Mouse (Mus musculus) kidney, embryonic 14.5 days (tissue): Measurements from ENCODE around the gene Slc24a3. TPM values are rescaled to one million over a fixed set of nuclear protein-coding genes. Genes with fewer than 3 reads are reported as not detected.

Source experiments
- ATAC-seq: fragments of 200-750 bp; cut with Nextera tagmentation; 2 replicates; pipeline ENCODE4 v1.8.0; 2017; ENCODE audit warnings: moderate number of reproducible peaks, mild to moderate bottlenecking, moderate TSS enrichment, moderate library complexity; ENCODE audit not compliant: low FRiP score, low TSS enrichment
- H3K27ac ChIP-seq: fragments of 300-500 bp; sonication (generic); 2 replicates; pipeline ENCODE4 v1.5.1; 2014; ENCODE audit warnings: low read depth, mild to moderate bottlenecking, low read length, moderate library complexity, mixed read lengths
- H3K27me3 ChIP-seq: fragments of 300-500 bp; sonication (generic); 2 replicates; pipeline ENCODE4 v1.6.1; 2014; ENCODE audit warnings: mild to moderate bottlenecking, low read length; ENCODE audit not compliant: control insufficient read depth, insufficient read depth
- H3K36me3 ChIP-seq: fragments of 300-500 bp; sonication (generic); 2 replicates; pipeline ENCODE4 v1.6.1; 2014; ENCODE audit warnings: low read length, mixed read lengths; ENCODE audit not compliant: control insufficient read depth, insufficient read depth
- H3K4me1 ChIP-seq: fragments of 300-500 bp; sonication (generic); 2 replicates; pipeline ENCODE4 v1.6.1; 2014; ENCODE audit warnings: low read length, mixed read lengths; ENCODE audit not compliant: control insufficient read depth, insufficient read depth
- H3K4me2 ChIP-seq: fragments of 300-500 bp; sonication (generic); replicated peaks from 2 replicates; pipeline ENCODE4 v1.6.1; 2014; ENCODE audit warnings: low read depth, mild to moderate bottlenecking, low read length
- H3K4me3 ChIP-seq: fragments of 300-500 bp; sonication (generic); 2 replicates; pipeline ENCODE4 v1.5.1; 2014; ENCODE audit warnings: mild to moderate bottlenecking, low read length
- H3K9ac ChIP-seq: fragments of 300-500 bp; sonication (generic); 2 replicates; pipeline ENCODE4 v1.6.1; 2014; ENCODE audit warnings: low read depth, mild to moderate bottlenecking, low read length, moderate library complexity
- H3K9me3 ChIP-seq: fragments of 300-500 bp; sonication (generic); 2 replicates; pipeline ENCODE4 v1.6.1; 2016; ENCODE audit warnings: low read length; ENCODE audit not compliant: control insufficient read depth
- WGBS: fragments of 180-500 bp; shearing (Covaris S2); extraction: QIAGEN DNeasy Blood & Tissue Kit; methylation state at CpG from one replicate; pipeline ENCODE4 v1.1.7; 2014; 5-methylcytosine and 5-hydroxymethylcytosine counted together
- polyA plus RNA-seq: library from polyadenylated mRNA; unstranded; fragments of >200 nt; fragmentation: Nextera tagmentation; extraction: Ambion mirVana; gene quantifications from 2 replicates; pipeline ENCODE4 v1.2.1, GENCODE M21; 2014

Slc24a3 gene
- polyA plus RNA-seq, 1 experiment from 2014 or later, result 2.4 TPM

DNA sequence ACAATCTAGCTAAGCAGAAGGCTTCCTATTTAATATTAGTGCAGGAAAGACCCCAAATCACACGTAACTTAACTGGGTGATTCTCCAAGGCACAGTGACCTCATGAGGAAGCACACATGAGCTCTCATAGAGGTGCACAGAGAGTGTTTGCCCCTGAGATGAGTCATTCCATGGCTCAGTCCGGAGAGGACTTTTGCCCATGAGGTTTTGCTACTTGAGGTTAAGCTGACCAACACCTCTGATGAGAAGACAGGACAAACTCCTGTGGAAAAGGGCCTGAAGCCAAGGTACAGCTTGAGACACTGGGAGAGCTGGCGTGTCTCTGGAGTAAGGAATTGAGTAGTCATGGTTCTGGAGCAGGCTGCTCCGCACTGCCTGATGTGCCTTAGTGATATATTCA lies 56.1 kb downstream of the Slc24a3 start:
- H3K4me3 ChIP-seq, result no peak overlapping the region
- H3K27me3 ChIP-seq, result no peaks in the 10 kb centered on the region
- no peaks in the 10 kb centered on the region for H3K36me3 ChIP-seq
- H3K9ac ChIP-seq, result no peak overlapping the region
- no peak for ATAC-seq
- 80% methylated on average over 4 of the region's 4 CpGs for WGBS
- no peak overlapping the region for H3K27ac ChIP-seq
- H3K4me1 ChIP-seq, result peaks cover 4% of the 10 kb centered on the region; the same call in 1 of the 2 replicates
- no peak overlapping the region for H3K4me2 ChIP-seq
- H3K9me3 ChIP-seq, result no peaks in the 10 kb centered on the region

GRCm38 (mm10) chr2:145225640-145226039 lies 58.1 kb downstream of the Slc24a3 start:
- ATAC-seq, result no peak
- H3K4me3 ChIP-seq, result no peak overlapping the region
- WGBS, result 49% methylated on average over 3 of the region's 3 CpGs

GRCm38 (mm10) chr2:145226100-145226499 lies 58.5 kb downstream of the Slc24a3 start:
- Histone ChIP-seq H3K4me3 (no peak overlapping the region), H3K4me2 (no peak overlapping the region), H3K9me3 (no peaks in the 10 kb centered on the region), H3K36me3 (no peaks in the 10 kb centered on the region), H3K27ac (no peak overlapping the region), H3K27me3 (no peaks in the 10 kb centered on the region), H3K9ac (no peak overlapping the region), H3K4me1 (peaks cover 4% of the 10 kb centered on the region; the same call in 1 of the 2 replicates)
- 79% methylated on average over 1 of the region's 1 CpGs for WGBS
- ATAC-seq, result no peak

More at GRCm38 (mm10) chr2:145225640-145226039, 58.1 kb downstream of the Slc24a3 start:
- H3K9me3 ChIP-seq, result no peaks in the 10 kb centered on the region
- peaks cover 4% of the 10 kb centered on the region; the same call in 1 of the 2 replicates for H3K4me1 ChIP-seq
- no peak overlapping the region for H3K9ac ChIP-seq
- no peak overlapping the region for H3K27ac ChIP-seq
- no peak overlapping the region for H3K4me2 ChIP-seq
- no peaks in the 10 kb centered on the region for H3K36me3 ChIP-seq
- H3K27me3 ChIP-seq, result no peaks in the 10 kb centered on the region

- H3K9me3 ChIP-seq, result no peaks in the 10 kb centered on the region
- no peak overlapping the region for H3K27ac ChIP-seq
- 86% methylated on average over 5 of the region's 5 CpGs for WGBS
- no peak overlapping the region for H3K4me3 ChIP-seq
- no peak overlapping the region for H3K9ac ChIP-seq
- no peaks in the 10 kb centered on the region for H3K27me3 ChIP-seq
- no peaks in the 10 kb centered on the region for H3K36me3 ChIP-seq
- H3K4me2 ChIP-seq, result no peak overlapping the region
- peaks cover 4% of the 10 kb centered on the region; the same call in 1 of the 2 replicates for H3K4me1 ChIP-seq
- ATAC-seq, result no peak
Observed at GRCm38 (mm10) chr2:145227351-145227750, 59.8 kb downstream of the Slc24a3 start.

DNA sequence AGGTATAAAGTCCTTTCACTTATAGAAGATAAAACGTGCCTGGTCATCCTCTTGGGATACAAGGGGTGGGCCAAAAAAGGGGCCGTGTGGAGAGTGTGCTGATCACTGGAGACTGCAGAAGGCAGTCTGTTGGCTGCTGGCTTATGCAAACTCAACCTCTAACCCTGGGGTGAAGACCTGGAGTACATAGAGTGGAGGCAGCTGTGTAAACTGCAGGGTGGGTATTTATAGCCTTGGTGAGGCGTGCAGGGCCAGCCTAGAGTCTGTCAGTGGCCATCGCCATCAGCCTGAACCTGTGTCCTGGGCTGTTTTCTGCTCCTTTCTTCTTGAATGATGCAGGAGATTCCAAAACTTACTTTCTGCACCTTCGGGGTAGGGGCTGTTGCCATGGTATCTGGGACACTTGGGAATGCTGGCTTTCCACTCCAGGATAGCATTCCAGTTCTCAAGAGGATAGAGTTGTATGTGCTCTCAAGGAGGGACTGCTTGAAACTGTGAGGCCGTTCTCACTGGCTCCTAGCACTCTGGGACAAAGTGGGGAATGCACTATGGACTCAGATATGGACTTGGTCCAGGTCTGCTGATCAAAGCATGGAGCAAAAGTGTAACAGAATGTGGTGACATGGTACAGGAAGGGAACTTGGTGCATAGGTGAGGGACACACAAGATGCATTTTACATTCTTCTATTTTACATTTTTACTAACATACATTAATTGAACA lies 65.4 kb downstream of the Slc24a3 start:
- Histone ChIP-seq H3K4me3 (no peak overlapping the region), H3K4me1 (peaks cover 20% of the 10 kb centered on the region), H3K27ac (no peak overlapping the region; the same call in 1 of the 2 replicates), H3K9me3 (no peaks in the 10 kb centered on the region), H3K27me3 (no peaks in the 10 kb centered on the region), H3K9ac (no peak overlapping the region), H3K36me3 (no peaks in the 10 kb centered on the region), H3K4me2 (no peak overlapping the region; the same call in 1 of the 2 replicates)
- 20% methylated on average over 6 of the region's 6 CpGs for WGBS
- ATAC-seq, result peak; percentile 95

DNA sequence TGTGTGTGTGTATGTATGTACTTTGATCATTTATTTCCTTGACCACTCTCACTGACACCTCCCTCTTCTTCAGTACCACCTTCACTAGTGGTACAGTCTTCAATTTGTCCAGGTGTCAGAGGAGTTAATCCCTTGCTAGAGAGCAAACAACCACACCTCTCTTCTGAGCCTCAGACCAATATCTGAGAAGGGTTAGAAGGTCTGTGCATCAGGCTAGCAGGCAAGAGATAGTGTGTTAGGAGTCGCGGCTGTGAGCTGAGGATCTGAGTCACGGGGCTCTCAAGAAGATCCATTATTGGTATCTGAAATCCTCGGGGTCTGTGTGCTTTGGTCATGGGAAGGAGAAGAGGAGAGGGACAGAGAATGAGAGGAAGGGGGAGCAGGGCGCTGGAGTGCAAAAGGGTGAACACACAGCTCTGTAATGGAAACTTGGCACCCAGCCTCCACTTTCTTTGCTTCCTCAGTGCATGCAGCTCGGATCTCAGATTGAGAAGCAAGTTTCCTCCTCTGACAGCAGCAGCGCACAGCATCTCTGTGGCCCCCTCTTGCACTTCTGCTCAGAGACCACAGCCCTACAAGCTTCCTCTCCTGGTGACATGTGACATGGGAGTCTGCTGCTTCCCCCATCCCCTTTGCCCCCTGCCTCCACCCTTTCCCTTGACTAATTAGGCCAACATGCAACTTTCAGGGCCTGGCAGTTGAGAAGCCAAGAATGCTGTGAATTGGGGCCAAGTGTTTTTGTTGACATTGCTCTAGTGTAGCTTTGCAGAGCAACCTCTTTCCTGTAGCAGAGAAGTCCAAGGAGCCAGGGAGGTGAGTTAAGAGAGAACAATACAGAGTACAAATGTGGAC lies 66.2 kb downstream of the Slc24a3 start:
- peak overlapping the region; percentile 13; the same call in 1 of the 2 replicates for H3K27ac ChIP-seq
- H3K36me3 ChIP-seq, result no peaks in the 10 kb centered on the region
- H3K27me3 ChIP-seq, result no peaks in the 10 kb centered on the region
- no peak overlapping the region for H3K4me3 ChIP-seq
- no peaks in the 10 kb centered on the region for H3K9me3 ChIP-seq
- peak; percentile 65 for ATAC-seq
- H3K4me1 ChIP-seq, result peaks cover 20% of the 10 kb centered on the region
- no peak overlapping the region for H3K9ac ChIP-seq
- 33% methylated on average over 7 of the region's 7 CpGs for WGBS
- H3K4me2 ChIP-seq, result no peak overlapping the region

- ATAC-seq, result no peak
- 93% methylated on average over 4 of the region's 4 CpGs for WGBS
Observed at GRCm38 (mm10) chr2:145246384-145246783, 78.8 kb downstream of the Slc24a3 start.

DNA sequence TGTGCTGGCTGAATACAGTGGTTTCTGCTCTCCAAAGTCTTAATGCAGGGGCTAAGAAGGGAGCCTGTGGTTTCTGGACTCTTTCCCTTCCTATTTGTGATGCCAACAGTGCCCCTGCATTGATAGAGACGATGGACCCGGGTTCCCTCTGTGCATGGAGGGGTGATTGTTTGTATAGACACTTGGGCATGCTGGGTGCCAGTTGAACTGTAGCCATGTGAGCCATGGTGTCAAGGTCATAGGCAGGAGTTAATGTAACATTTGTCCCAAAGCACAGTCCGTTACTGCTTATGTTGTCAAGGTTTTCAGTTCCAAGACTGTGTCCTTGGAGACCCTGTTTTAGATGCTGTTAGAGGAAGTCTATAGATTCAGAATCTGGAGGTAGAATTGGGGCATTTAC lies 80.6 kb downstream of the Slc24a3 start:
- H3K4me3 ChIP-seq, result no peak overlapping the region
- ATAC-seq, result no peak
- no peak overlapping the region for H3K27ac ChIP-seq
- no peaks in the 10 kb centered on the region for H3K9me3 ChIP-seq
- H3K4me1 ChIP-seq, result no peaks in the 10 kb centered on the region
- H3K27me3 ChIP-seq, result no peaks in the 10 kb centered on the region
- H3K36me3 ChIP-seq, result no peaks in the 10 kb centered on the region
- 86% methylated on average over 3 of the region's 3 CpGs for WGBS
- H3K9ac ChIP-seq, result no peak overlapping the region
- H3K4me2 ChIP-seq, result no peak overlapping the region

More at GRCm38 (mm10) chr2:145246384-145246783, 78.8 kb downstream of the Slc24a3 start:
- H3K4me2 ChIP-seq, result no peak overlapping the region
- no peaks in the 10 kb centered on the region for H3K36me3 ChIP-seq
- H3K4me3 ChIP-seq, result no peak overlapping the region
- no peak overlapping the region for H3K27ac ChIP-seq
- H3K4me1 ChIP-seq, result no peaks in the 10 kb centered on the region
- H3K27me3 ChIP-seq, result no peaks in the 10 kb centered on the region
- no peak overlapping the region for H3K9ac ChIP-seq
- no peaks in the 10 kb centered on the region for H3K9me3 ChIP-seq

DNA sequence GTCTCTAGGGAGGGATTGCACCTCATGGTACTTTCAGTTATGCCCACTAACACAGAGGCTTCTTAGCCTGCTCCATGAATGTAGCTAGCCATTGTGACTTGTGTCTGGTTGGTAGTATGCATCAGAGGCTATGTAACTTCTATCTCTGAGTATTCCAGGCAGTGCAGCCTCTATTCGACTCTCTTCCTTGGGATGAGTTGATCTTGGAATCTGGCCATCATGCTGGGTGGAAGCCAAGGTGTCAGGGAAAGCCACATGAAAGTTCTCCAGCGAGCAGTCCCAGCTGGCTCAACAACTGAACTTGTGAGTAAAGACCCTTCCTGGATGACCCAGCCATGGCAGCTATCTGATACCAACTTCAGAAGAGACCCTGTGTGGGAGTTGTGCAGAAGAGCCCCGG lies 89.8 kb downstream of the Slc24a3 start:
- H3K27ac ChIP-seq, result no peak overlapping the region
- H3K9me3 ChIP-seq, result no peaks in the 10 kb centered on the region
- H3K4me3 ChIP-seq, result no peak overlapping the region
- peak; percentile 64; the same call in 1 of the 2 replicates for ATAC-seq
- H3K27me3 ChIP-seq, result no peaks in the 10 kb centered on the region
- H3K4me1 ChIP-seq, result no peaks in the 10 kb centered on the region
- H3K4me2 ChIP-seq, result no peak overlapping the region
- WGBS, result 42% methylated on average over 3 of the region's 3 CpGs
- no peaks in the 10 kb centered on the region for H3K36me3 ChIP-seq
- H3K9ac ChIP-seq, result no peak overlapping the region
